Mouse (Mus musculus): ENCODE measurements at regions not wholly inside any gene's neighbourhood (a gene's known extent, or its start where the extent isn't known, plus 50 kb on each side); places are given as distances from the start of the nearest gene placed in this dataset.
"Not testable (repeated sequence)": the region's sequence is repeated elsewhere in the genome, so short reads cannot be mapped to it uniquely, and the experiment has no call there.

DNA sequence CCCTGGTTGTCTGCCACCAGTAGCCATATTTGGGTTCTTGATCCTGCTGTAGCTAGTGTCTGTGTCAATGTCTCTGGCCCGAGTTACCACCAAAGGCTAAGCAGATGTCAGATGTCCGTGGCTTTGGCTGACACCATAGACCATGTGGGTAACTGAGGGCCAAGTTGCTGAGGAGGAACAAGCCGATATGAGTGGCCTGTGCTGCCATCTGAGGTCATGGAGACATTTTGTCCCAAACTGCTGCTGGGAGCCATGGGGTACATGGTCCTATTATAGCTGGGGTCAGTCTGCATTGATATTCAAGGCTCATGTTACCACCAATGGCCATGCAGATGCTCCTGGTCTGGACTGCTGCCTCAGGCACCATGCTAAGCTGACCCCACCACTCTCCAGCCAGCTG, 276.3 kb upstream of the Zic4 start:
- H3K36me3 ChIP-seq (ENCODE audit: insufficient read depth, low read length): no peaks in the 10 kb centered on the region
- TF ChIP-seq NANOG (IDR thresholded peaks at IDR 0.05; ENCODE audit: borderline replicate concordance, low read length) (no peak), POU5F1 (IDR thresholded peaks at IDR 0.05; ENCODE audit: borderline replicate concordance, low read length) (no peak), CTCF (conservative IDR thresholded peaks at IDR 0.05; ENCODE audit: low read length) (no peak)

DNA sequence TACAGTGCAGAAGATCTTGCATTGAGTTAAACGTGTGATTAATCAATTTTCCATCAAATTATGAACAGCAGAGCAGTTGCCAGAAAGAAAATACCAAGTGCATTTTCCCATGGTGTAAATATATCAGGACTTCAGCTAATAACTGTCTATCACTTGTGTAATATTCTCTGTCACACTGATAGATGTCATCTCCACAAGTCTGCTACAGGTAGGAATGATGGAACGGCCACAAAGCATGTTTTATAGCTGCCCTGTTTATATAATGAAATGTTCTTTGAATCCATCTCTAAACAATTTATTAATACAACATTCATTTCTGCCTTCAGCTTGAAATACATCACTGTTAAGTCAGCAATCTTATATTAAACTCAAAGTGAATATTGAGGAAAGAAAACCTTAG, 272.9 kb upstream of the Zic4 start:
- Histone ChIP-seq H3K36me3 (ENCODE audit: insufficient read depth, low read length) (no peaks in the 10 kb centered on the region), H3K4me3 (replicated peaks; ENCODE audit: low read length) (no peak overlapping the region), H3K27me3 (ENCODE audit: insufficient read depth, low read length) (no peaks in the 10 kb centered on the region)

More for the DNA sequence above, 276.3 kb upstream of the Zic4 start:
- Histone ChIP-seq H3K4me3 (replicated peaks; ENCODE audit: low read length) (no peak overlapping the region), H3K9me3 (ENCODE audit: low read length) (peaks cover 5% of the 10 kb centered on the region), H3K4me1 (replicated peaks; ENCODE audit: low read depth, low read length) (no peaks in the 10 kb centered on the region), H3K27me3 (ENCODE audit: insufficient read depth, low read length) (no peaks in the 10 kb centered on the region)

DNA sequence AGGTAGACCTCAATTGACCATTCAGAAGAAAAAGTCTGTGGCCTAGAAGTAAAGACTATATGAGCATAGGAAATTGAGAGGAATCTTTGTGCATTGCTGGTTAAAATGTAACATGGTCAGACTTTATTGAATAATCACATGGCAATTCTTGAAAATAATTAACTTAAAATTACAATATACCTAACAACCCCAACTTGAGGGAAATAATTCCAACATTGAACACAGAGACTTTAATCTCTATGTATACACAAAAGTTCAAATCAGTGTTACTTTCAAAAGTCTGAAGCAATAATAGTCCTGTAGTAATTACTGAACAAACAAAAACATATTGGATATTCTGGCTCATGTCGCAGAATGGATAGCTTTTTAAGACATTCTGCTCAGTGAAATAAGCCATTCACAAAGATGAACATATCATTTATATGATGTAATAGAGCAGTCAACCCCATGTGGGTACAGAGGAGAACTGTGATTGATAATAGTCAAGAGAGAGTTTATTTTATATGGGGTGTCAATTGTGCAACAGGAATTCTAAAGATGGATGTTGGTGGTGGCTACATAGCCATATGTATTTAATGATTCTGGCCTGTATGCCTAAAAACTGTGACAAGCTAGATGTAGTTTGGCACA, 270.7 kb upstream of the Zic4 start:
- H3K36me3 ChIP-seq (ENCODE audit: insufficient read depth, low read length): no peaks in the 10 kb centered on the region
- TF ChIP-seq CTCF (conservative IDR thresholded peaks at IDR 0.05; ENCODE audit: low read length) (no peak), NANOG (IDR thresholded peaks at IDR 0.05; ENCODE audit: borderline replicate concordance, low read length) (no peak), POU5F1 (IDR thresholded peaks at IDR 0.05; ENCODE audit: borderline replicate concordance, low read length) (no peak)
- H3K4me3 ChIP-seq (replicated peaks; ENCODE audit: low read length): no peak overlapping the region
- no peaks in the 10 kb centered on the region for H3K9me3 ChIP-seq (ENCODE audit: low read length)
- H3K27me3 ChIP-seq (ENCODE audit: insufficient read depth, low read length): no peaks in the 10 kb centered on the region
- H3K4me1 ChIP-seq (replicated peaks; ENCODE audit: low read depth, low read length): no peaks in the 10 kb centered on the region

More for the DNA sequence above, 272.9 kb upstream of the Zic4 start:
- TF ChIP-seq POU5F1 (IDR thresholded peaks at IDR 0.05; ENCODE audit: borderline replicate concordance, low read length): no peak
- no peak for TF ChIP-seq NANOG (IDR thresholded peaks at IDR 0.05; ENCODE audit: borderline replicate concordance, low read length)
- TF ChIP-seq CTCF (conservative IDR thresholded peaks at IDR 0.05; ENCODE audit: low read length): no peak
- H3K9me3 ChIP-seq (ENCODE audit: low read length): no peaks in the 10 kb centered on the region
- H3K4me1 ChIP-seq (replicated peaks; ENCODE audit: low read depth, low read length): no peaks in the 10 kb centered on the region

DNA sequence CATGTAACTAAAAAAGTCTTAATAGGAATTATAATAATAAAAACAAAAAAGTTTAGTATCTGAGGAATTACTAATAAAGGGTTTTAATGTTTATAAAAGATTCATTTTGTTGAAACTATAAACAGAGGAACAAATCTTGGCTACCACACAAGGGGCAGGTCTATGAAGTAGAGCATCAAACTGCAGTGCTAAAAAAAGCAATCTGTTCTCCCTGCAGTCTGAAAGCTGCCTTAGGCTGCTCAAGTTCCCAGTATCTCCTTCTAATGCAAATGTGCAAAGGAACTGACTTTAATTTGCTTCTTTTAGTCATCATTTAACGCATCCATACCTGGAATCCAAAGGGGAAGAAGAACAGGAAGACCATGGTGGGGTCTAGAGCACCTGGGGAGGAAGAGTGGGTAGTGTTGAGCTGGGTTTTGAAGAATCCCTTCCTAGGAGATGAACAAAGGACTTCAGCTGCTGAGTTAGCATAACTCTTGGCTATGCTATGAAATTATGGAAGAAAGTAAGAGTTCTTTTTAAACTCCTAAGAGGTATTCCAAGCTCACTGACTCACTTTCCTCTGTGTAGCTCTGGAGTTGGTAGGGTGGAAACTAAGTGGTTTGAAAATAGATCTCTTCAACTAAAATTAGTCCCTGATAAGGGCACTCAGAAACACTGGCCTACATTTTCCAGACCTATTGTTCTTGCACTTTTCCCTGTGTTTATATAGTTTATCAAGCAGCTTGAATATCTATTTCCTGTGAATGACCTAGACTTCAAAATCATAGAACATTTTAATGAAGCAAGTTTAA, 260.4 kb upstream of the Zic4 start:
- Histone ChIP-seq H3K36me3 (ENCODE audit: insufficient read depth, low read length) (no peaks in the 10 kb centered on the region), H3K4me3 (replicated peaks; ENCODE audit: low read length) (no peak overlapping the region), H3K9me3 (ENCODE audit: low read length) (no peaks in the 10 kb centered on the region), H3K27me3 (ENCODE audit: insufficient read depth, low read length) (no peaks in the 10 kb centered on the region), H3K4me1 (replicated peaks; ENCODE audit: low read depth, low read length) (no peaks in the 10 kb centered on the region)
- TF ChIP-seq POU5F1 (IDR thresholded peaks at IDR 0.05; ENCODE audit: borderline replicate concordance, low read length): no peak
- TF ChIP-seq CTCF (conservative IDR thresholded peaks at IDR 0.05; ENCODE audit: low read length): no peak
- no peak for TF ChIP-seq NANOG (IDR thresholded peaks at IDR 0.05; ENCODE audit: borderline replicate concordance, low read length)

DNA sequence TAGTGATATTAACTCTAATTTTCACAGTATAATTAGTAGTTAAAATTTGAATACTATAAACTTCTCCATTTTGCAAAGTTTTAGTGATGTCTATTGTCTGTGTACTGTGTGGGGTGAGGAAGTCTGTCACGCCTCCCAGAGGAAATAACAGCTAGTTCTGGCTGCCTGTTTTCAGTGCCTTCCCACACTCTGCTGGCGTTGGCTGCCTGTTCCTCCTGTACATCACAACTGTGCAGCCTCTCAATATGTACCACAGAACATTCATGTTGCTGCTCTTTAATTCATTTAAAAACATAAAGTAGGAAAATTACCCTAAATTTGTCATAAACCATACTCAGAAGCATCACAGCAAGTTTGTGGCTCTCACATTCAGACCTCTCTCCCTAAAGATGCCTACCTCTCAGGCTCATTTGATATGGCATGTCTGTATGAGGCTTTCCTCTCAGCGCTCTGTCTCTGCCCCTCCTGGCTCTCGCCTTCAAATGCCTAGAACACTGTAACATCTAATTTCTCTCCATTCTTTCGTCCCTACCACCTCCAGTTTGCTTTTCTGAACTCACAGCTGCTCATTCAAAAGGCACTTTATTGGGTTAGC, 239.7 kb upstream of the Zic4 start:
- no peaks in the 10 kb centered on the region for H3K27me3 ChIP-seq (ENCODE audit: insufficient read depth, low read length)
- no peaks in the 10 kb centered on the region for H3K36me3 ChIP-seq (ENCODE audit: insufficient read depth, low read length)
- H3K4me3 ChIP-seq (replicated peaks; ENCODE audit: low read length): no peak overlapping the region
- TF ChIP-seq POU5F1 (IDR thresholded peaks at IDR 0.05; ENCODE audit: borderline replicate concordance, low read length) (no peak), CTCF (conservative IDR thresholded peaks at IDR 0.05; ENCODE audit: low read length) (no peak), NANOG (IDR thresholded peaks at IDR 0.05; ENCODE audit: borderline replicate concordance, low read length) (no peak)
- H3K9me3 ChIP-seq (ENCODE audit: low read length): no peaks in the 10 kb centered on the region
- H3K4me1 ChIP-seq (replicated peaks; ENCODE audit: low read depth, low read length): no peaks in the 10 kb centered on the region

DNA sequence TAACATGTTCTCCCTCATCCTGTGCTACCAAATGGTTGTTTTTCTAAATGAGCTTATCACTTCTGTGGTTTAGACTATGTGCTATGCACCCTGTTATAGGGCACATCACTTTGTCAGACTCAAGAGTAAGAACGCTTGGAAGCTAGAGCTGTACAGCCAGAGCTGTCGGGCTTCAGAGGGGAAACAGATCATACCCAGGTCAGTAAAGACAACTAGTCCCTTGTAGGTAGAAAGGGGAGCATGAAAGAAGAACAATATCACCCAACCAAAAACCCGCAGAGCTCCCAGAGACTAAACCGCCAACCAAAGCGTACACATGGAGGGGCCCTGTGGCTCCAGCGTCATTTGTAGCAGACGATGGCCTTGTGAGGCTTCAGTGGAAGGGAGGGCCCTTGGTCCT, 239.0 kb upstream of the Zic4 start:
- TF ChIP-seq CTCF (conservative IDR thresholded peaks at IDR 0.05; ENCODE audit: low read length) (no peak), POU5F1 (IDR thresholded peaks at IDR 0.05; ENCODE audit: borderline replicate concordance, low read length) (no peak), NANOG (IDR thresholded peaks at IDR 0.05; ENCODE audit: borderline replicate concordance, low read length) (no peak)
- Histone ChIP-seq H3K27me3 (ENCODE audit: insufficient read depth, low read length) (no peaks in the 10 kb centered on the region), H3K36me3 (ENCODE audit: insufficient read depth, low read length) (no peaks in the 10 kb centered on the region)

DNA sequence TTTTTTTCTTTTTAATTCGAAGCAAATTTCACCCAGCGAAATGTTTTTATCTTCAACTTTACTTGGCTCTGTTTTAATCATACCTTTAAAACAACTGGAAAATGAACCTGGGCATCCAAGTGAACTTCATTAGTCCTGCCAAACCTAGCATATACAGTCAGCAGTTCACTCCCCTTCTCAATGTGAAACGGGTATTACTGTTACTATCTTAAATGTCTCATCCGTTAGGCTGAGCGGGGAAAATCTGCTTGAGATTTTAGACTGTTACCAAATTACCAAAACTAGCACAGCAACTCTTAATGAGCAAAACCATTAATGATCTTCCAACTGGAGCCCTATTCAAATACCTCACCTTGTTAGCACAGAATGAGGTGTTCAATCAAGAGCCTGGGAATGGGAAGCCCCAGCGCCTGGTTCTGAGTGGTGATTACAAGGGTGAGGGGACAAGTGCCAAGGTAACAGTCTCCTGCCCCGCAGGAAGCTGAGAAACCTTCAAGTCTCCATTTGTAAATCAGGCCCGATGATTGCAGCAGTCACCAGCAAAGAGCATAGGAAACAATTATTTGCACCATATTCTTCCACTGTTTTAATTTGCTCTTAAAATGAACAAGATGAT, 235.5 kb upstream of the Zic4 start:
- H3K36me3 ChIP-seq (ENCODE audit: insufficient read depth, low read length): no peaks in the 10 kb centered on the region
- no peaks in the 10 kb centered on the region for H3K27me3 ChIP-seq (ENCODE audit: insufficient read depth, low read length)
- H3K4me1 ChIP-seq (replicated peaks; ENCODE audit: low read depth, low read length): no peaks in the 10 kb centered on the region
- H3K9me3 ChIP-seq (ENCODE audit: low read length): no peaks in the 10 kb centered on the region
- H3K4me3 ChIP-seq (replicated peaks; ENCODE audit: low read length): no peak overlapping the region
- no peak for TF ChIP-seq CTCF (conservative IDR thresholded peaks at IDR 0.05; ENCODE audit: low read length)
- no peak for TF ChIP-seq POU5F1 (IDR thresholded peaks at IDR 0.05; ENCODE audit: borderline replicate concordance, low read length)
- TF ChIP-seq NANOG (IDR thresholded peaks at IDR 0.05; ENCODE audit: borderline replicate concordance, low read length): no peak

More for the DNA sequence above, 239.0 kb upstream of the Zic4 start:
- Histone ChIP-seq H3K4me1 (replicated peaks; ENCODE audit: low read depth, low read length) (no peaks in the 10 kb centered on the region), H3K4me3 (replicated peaks; ENCODE audit: low read length) (no peak overlapping the region), H3K9me3 (ENCODE audit: low read length) (no peaks in the 10 kb centered on the region)

DNA sequence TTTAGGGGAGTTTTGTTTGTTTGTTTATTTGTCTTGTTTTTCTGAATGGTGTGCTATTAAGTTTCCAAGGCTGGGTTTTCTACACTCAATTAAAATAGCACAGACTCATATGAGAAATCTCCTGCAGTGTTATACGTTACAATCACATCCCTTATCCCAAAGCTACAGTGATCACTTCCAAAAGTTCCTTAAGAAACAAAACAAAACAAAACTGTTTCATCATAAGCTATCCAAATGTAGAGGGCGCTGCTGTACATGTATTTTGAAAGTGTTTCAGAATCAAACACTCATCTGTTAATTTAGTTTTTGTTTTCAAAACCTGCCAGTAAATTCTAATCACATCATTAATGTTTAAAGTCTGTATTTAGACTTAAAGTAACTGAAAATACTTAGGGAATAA, 233.7 kb upstream of the Zic4 start:
- not testable (repeated sequence) for H3K4me1 ChIP-seq (replicated peaks; ENCODE audit: low read depth, low read length); H3K4me3 ChIP-seq (replicated peaks; ENCODE audit: low read length); H3K9me3 ChIP-seq (ENCODE audit: low read length); H3K27me3 ChIP-seq (ENCODE audit: insufficient read depth, low read length); H3K36me3 ChIP-seq (ENCODE audit: insufficient read depth, low read length)

All from E14TG2a.4 (cell line).